Mouse (Mus musculus) midbrain, embryonic 16.5 days (tissue): ENCODE measurements around the gene Znhit3. TPM values are rescaled to one million over a fixed set of nuclear protein-coding genes. Genes with fewer than 3 reads are reported as not detected.

ENCODE experiments used
- ATAC-seq: fragments of 200-750 bp; cut with Nextera tagmentation; 2 replicates; pipeline ENCODE4 v1.8.0; 2017; ENCODE audit warnings: moderate TSS enrichment
- H3K27ac ChIP-seq: fragments of 300-500 bp; sonication (generic); 2 replicates; pipeline ENCODE4 v1.5.1; 2014; ENCODE audit warnings: mild to moderate bottlenecking, low read length, mixed read lengths
- H3K27me3 ChIP-seq: fragments of 300-500 bp; sonication (generic); 2 replicates; pipeline ENCODE4 v1.6.1; 2014; ENCODE audit warnings: low read depth, low read length, mixed read lengths; ENCODE audit not compliant: control insufficient read depth, insufficient read depth
- H3K36me3 ChIP-seq: fragments of 300-500 bp; sonication (generic); 2 replicates; pipeline ENCODE4 v1.6.1; 2014; ENCODE audit warnings: mild to moderate bottlenecking, low read length, moderate library complexity, mixed read lengths; ENCODE audit not compliant: control insufficient read depth, insufficient read depth
- H3K4me1 ChIP-seq: fragments of 300-500 bp; sonication (generic); 2 replicates; pipeline ENCODE4 v1.6.1; 2014; ENCODE audit warnings: mild to moderate bottlenecking, low read length, mixed read lengths; ENCODE audit not compliant: control insufficient read depth, insufficient read depth
- H3K4me2 ChIP-seq: fragments of 300-500 bp; sonication (generic); 2 replicates; pipeline ENCODE4 v1.6.1; 2014; ENCODE audit warnings: mild to moderate bottlenecking, low read length, mixed read lengths
- H3K4me3 ChIP-seq: fragments of 300-500 bp; sonication (generic); 2 replicates; pipeline ENCODE4 v1.5.1; 2014; ENCODE audit warnings: low read depth, mild to moderate bottlenecking, low read length, moderate library complexity, mixed read lengths
- H3K9ac ChIP-seq: fragments of 300-500 bp; sonication (generic); 2 replicates; pipeline ENCODE4 v1.6.1; 2014; ENCODE audit warnings: low read depth, low read length, mixed read lengths
- H3K9me3 ChIP-seq: fragments of 300-500 bp; sonication (generic); replicated peaks from 2 replicates; pipeline ENCODE4 v1.6.1; 2014; ENCODE audit warnings: mild to moderate bottlenecking, low read length, mixed read lengths; ENCODE audit not compliant: control insufficient read depth, poor library complexity, severe bottlenecking
- WGBS: fragments of 180-500 bp; shearing (Covaris S2); extraction: QIAGEN DNeasy Blood & Tissue Kit; methylation state at CpG from one replicate; pipeline ENCODE4 v1.1.7; 2014; 5-methylcytosine and 5-hydroxymethylcytosine counted together
- polyA plus RNA-seq: library from polyadenylated mRNA; unstranded; fragments of >200 nt; fragmentation: Nextera tagmentation; extraction: Ambion mirVana; gene quantifications from 2 replicates; pipeline ENCODE4 v1.2.1, GENCODE M21; 2015

Znhit3 gene
- polyA plus RNA-seq, 1 experiment from 2014 or later: 63.4 TPM

GRCm38 (mm10) chr11:84886767-84887511 lies 29.2 kb downstream of the Znhit3 start:
- H3K27me3 ChIP-seq: no peaks in the 10 kb centered on the region
- no peak overlapping the region for H3K4me2 ChIP-seq
- no peak overlapping the region for H3K9ac ChIP-seq
- peaks cover 15% of the 10 kb centered on the region for H3K36me3 ChIP-seq
- no peak overlapping the region for H3K27ac ChIP-seq
- no peaks in the 10 kb centered on the region for H3K9me3 ChIP-seq
- no peak overlapping the region for H3K4me3 ChIP-seq
- WGBS: 91% methylated on average over 11 of the region's 11 CpGs
- no peaks in the 10 kb centered on the region for H3K4me1 ChIP-seq
- no peak for ATAC-seq

DNA sequence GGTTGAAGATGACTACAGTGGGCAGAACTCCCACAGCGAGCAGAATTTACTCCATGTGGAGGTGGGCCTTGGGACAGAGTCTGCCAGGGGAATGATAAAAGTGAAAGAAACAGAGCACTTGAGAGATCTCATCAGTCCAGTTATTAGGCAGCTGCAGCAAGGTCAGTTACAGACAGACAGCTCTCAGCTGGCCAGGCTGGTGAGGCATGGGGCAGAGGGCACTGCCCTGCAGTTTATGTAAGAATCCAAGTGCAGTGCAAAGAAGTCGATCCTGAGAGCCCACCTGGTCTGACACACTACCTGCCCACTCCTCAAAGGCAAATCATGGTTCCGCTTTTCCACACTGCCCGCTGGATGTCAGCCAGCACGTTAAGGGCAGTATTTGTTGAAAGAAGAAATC lies 29.9 kb downstream of the Znhit3 start:
- Histone ChIP-seq H3K4me2 (no peak overlapping the region), H3K9ac (no peak overlapping the region), H3K36me3 (peaks cover 14% of the 10 kb centered on the region), H3K4me1 (peaks cover 3% of the 10 kb centered on the region; the same call in 1 of the 2 replicates), H3K27me3 (no peaks in the 10 kb centered on the region), H3K4me3 (no peak overlapping the region), H3K27ac (no peak overlapping the region), H3K9me3 (no peaks in the 10 kb centered on the region)
- WGBS: 98% methylated on average over 5 of the region's 5 CpGs
- ATAC-seq: no peak

DNA sequence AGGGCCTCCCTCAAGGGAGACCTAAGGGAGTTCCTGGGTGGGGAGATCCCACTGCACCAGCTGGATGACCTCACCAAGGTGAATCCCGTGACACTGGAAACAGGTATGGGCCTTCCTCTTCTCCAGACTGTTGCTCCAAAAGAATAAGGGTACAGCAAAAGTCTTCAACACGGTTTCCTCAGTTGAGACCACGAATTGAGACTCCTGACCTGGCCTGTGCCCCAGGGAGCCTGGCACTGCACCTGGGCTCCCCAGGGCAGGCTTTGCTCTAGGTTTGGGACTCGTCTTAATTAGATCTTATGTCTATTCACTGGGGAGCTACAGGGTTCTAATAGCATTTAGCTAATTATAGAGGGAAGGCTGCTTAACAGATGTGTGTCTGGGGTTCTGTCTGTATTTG lies 30.9 kb downstream of the Znhit3 start:
- ATAC-seq: no peak

GRCm38 (mm10) chr11:84882346-84882745 lies 33.8 kb downstream of the Znhit3 start:
- no peak for ATAC-seq
- no peaks in the 10 kb centered on the region for H3K27me3 ChIP-seq
- no peak overlapping the region for H3K9ac ChIP-seq
- WGBS: 96% methylated on average over 7 of the region's 7 CpGs
- no peak overlapping the region for H3K27ac ChIP-seq
- H3K4me2 ChIP-seq: no peak overlapping the region
- 0 out of 2 replicates have a peak, but pooled peaks cover 3% of the 10 kb centered on the region for H3K36me3 ChIP-seq
- no peaks in the 10 kb centered on the region for H3K9me3 ChIP-seq
- no peak overlapping the region for H3K4me3 ChIP-seq
- peaks cover 15% of the 10 kb centered on the region for H3K4me1 ChIP-seq

More for the DNA sequence above, 30.9 kb downstream of the Znhit3 start:
- no peaks in the 10 kb centered on the region for H3K27me3 ChIP-seq
- H3K36me3 ChIP-seq: peaks cover 14% of the 10 kb centered on the region
- no peak overlapping the region for H3K9ac ChIP-seq
- H3K4me3 ChIP-seq: no peak overlapping the region
- H3K4me2 ChIP-seq: no peak overlapping the region
- WGBS: 90% methylated on average over 4 of the region's 4 CpGs
- no peak overlapping the region for H3K27ac ChIP-seq
- no peaks in the 10 kb centered on the region for H3K9me3 ChIP-seq
- H3K4me1 ChIP-seq: peaks cover 9% of the 10 kb centered on the region; the same call in 1 of the 2 replicates

DNA sequence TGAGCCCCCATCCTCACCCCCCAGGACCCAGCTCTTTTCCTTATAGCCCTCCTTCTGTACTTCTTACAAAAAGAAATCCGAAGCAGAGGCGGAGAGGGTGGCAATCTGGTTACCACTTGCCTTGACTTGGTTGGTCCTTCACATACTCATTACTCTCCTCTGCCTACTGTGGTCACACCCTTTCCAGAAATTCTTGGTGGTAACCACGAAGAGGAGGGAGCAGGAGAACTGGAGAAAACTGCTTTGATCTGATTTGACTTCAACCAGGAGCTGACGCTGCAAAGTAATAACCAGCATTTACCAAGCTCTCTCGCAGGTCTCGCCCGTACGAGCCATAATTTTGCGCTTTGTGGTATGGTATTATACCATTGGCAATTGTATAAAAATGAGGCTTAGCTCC lies 35.2 kb downstream of the Znhit3 start:
- Histone ChIP-seq H3K9ac (peak overlapping the region; percentile 85), H3K9me3 (no peaks in the 10 kb centered on the region), H3K36me3 (0 out of 2 replicates have a peak, but pooled peaks cover 3% of the 10 kb centered on the region), H3K4me2 (peak overlapping the region; percentile 86), H3K27me3 (no peaks in the 10 kb centered on the region), H3K4me3 (peak overlapping the region; percentile 84), H3K27ac (peak overlapping the region; percentile 87), H3K4me1 (peaks cover 15% of the 10 kb centered on the region)
- ATAC-seq: no peak
- 64% methylated on average over 9 of the region's 9 CpGs for WGBS

- Histone ChIP-seq H3K9ac (peak overlapping the region; percentile 85), H3K4me3 (peak overlapping the region; percentile 84), H3K4me1 (peaks cover 15% of the 10 kb centered on the region), H3K27me3 (no peaks in the 10 kb centered on the region), H3K36me3 (0 out of 2 replicates have a peak, but pooled peaks cover 3% of the 10 kb centered on the region), H3K4me2 (peak overlapping the region; percentile 86), H3K27ac (peak overlapping the region; percentile 87), H3K9me3 (no peaks in the 10 kb centered on the region)
- WGBS: 0% methylated on average over 24 of the region's 24 CpGs
- ATAC-seq: peak; percentile 51
Measured at GRCm38 (mm10) chr11:84880465-84880961, 35.7 kb downstream of the Znhit3 start.

- peak within 1 kb of the TSS; percentile 84 for H3K4me3 ChIP-seq
- H3K9ac ChIP-seq: peak within 1 kb of the TSS; percentile 85
- no peaks in the 10 kb centered on the region for H3K36me3 ChIP-seq
- H3K27me3 ChIP-seq: no peaks in the 10 kb centered on the region
- peak within 1 kb of the TSS; percentile 87 for H3K27ac ChIP-seq
- H3K4me1 ChIP-seq: peaks cover 15% of the 10 kb centered on the region
- H3K9me3 ChIP-seq: no peaks in the 10 kb centered on the region
- WGBS: under 1% methylated on average over 76 of the region's 81 CpGs
- peak; percentile 95 for ATAC-seq
- H3K4me2 ChIP-seq: peak within 1 kb of the TSS; percentile 86
Measured at GRCm38 (mm10) chr11:84879772-84880464, 36.2 kb downstream of the Znhit3 start, which contains the start of the genes Myo19 and Pigw. TSS of gene Myo19 (plus strand) at chr11:84880148. TSS of gene Pigw (minus strand) at chr11:84880285.

DNA sequence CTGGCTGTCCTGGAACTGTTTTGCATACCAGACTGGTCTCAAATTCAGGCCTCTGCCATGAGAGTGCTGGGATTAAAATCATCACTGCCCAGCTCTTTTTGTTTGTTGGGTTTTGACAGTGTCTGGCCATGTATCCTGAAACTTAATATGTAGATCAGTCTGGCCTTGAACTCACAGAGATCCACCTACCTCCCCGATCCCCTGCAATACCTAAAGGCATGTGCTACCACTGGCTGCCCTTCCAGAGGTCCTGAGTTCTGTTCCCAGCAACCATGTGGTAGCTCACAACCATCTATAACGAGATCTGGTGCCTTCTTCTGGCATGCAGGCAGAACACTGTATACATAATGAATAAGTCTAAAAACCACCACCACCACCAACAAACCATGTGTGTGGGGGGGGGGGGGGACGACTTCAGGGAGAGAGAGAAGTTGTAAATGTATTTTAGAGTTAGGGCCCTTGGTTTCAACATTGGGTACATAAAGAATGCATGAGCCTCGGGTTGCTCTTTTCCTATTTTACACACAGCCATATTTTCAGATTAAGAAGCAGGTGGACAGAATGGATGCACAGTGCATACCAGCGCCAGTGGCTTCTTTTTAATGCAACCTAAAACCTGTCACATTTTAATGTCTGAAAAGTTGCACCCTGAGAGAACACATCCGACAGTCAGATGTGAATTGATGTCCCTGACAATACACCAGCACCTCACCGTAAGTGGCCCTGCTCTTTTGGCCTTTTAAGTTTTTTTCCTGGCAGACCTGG lies 37.0 kb downstream of the Znhit3 start:
- Histone ChIP-seq H3K27ac (peak overlapping the region; percentile 87), H3K36me3 (no peaks in the 10 kb centered on the region), H3K4me3 (peak overlapping the region; percentile 84), H3K4me1 (peaks cover 15% of the 10 kb centered on the region), H3K27me3 (no peaks in the 10 kb centered on the region), H3K9ac (peak overlapping the region; percentile 85), H3K4me2 (peak overlapping the region; percentile 86), H3K9me3 (no peaks in the 10 kb centered on the region)
- no peak; the same call in 1 of the 2 replicates for ATAC-seq
- 19% methylated on average over 7 of the region's 7 CpGs for WGBS
